Mouse (Mus musculus): ENCODE results near the gene Fancd2.

DNA sequence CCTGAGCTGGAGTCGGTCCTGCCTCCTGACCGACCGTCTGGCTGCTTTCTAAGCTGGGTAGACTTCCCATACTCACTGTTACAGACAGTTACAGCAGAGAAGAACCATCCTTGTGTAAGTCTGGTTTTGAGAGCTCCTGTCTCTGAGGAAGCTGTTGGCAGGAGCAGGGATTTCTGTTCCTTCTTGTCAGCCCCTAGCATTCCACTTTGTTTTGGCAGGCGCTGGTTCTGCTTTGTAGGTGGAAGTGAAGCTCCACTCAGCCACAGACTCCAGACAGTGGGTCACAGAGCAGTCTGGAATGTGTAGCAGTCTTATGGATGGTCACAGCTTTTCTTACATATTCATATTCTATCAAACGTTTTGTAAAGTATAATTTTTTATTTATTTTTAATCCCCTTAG lies 98.8 kb downstream of the Fancd2 start:
- no peak for TF ChIP-seq POLR2A (IDR thresholded peaks at IDR 0.05; ENCODE audit: control insufficient read depth, extremely low read depth, insufficient read depth, low read length, poor library complexity)
- no peak for TF ChIP-seq CTCF (IDR thresholded peaks at IDR 0.05; ENCODE audit: borderline replicate concordance, control insufficient read depth, extremely low read depth, insufficient read depth, low read length, poor library complexity)

Data from thymus, adult 2 months (tissue).